Mouse (Mus musculus): ENCODE results near the gene Scarb1.

DNA sequence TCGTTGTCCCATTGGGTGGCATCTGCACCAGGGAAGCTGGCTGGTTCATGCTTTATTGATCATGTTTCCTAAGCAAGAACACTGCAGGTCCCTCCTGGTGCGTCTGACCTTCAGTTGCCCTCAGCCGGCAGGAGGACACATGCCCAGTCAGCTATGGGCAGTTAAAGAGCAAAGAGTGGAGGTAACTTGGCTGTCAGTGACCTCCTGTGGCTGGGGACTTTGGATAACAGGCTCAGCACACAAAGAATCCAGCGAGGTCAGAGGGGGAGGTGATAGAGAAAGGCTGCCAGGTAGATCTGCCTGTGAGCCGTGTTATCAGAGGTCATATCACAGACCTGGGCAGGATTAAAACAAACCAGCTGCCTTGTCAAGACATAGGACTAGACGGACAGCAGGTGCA is 91.7 kb downstream of the Scarb1 start:
- no peak for TF ChIP-seq CTCF (IDR thresholded peaks at IDR 0.05; ENCODE audit: extremely low read depth, insufficient read depth, insufficient read length, insufficient replicate concordance)
- no peak for TF ChIP-seq POLR2A (IDR thresholded peaks at IDR 0.05; ENCODE audit: low read depth, low read length)

Data from spleen, adult 2 months (tissue).